Mouse (Mus musculus): Measurements from ENCODE around the gene Kremen2. TPM values are rescaled to one million over a fixed set of nuclear protein-coding genes. Genes with fewer than 3 reads are reported as not detected.

Gene Kremen2
- total RNA-seq, 2 experiments from 2014 or later = not detected

GRCm38 (mm10) chr17:23734341-23734740, 11.3 kb downstream of the Kremen2 start:
- no peak for DNase-seq

- DNase-seq = no peak
Observed at GRCm38 (mm10) chr17:23730441-23730840, 15.2 kb downstream of the Kremen2 start.

GRCm38 (mm10) chr17:23726758-23727142, 18.9 kb downstream of the Kremen2 start:
- peak; percentile 82 to 88 for DNase-seq

GRCm38 (mm10) chr17:23725999-23726757, 19.5 kb downstream of the Kremen2 start, which contains the start of gene Pkmyt1:
TSS of gene Pkmyt1 (plus strand) at chr17:23726336.
- peak; percentile 97 to 99 for DNase-seq

- no peak for DNase-seq
Observed at GRCm38 (mm10) chr17:23725477-23725876, 20.2 kb downstream of the Kremen2 start.

- peak; percentile 37 to 45 for DNase-seq
Observed at GRCm38 (mm10) chr17:23722376-23723125, 23.1 kb downstream of the Kremen2 start, which contains the start of gene 1520401A03Rik. TSS of gene 1520401A03Rik (minus strand) at chr17:23722783.

GRCm38 (mm10) chr17:23721886-23722285, 23.7 kb downstream of the Kremen2 start:
- peak; percentile 62 to 63 for DNase-seq

- DNase-seq = no peak
Observed at GRCm38 (mm10) chr17:23719455-23719854, 26.2 kb downstream of the Kremen2 start.

GRCm38 (mm10) chr17:23717003-23717402, 28.6 kb downstream of the Kremen2 start:
- DNase-seq = no peak

- DNase-seq = peak; percentile 81 to 84
Observed at GRCm38 (mm10) chr17:23706212-23706611, 39.4 kb downstream of the Kremen2 start.

GRCm38 (mm10) chr17:23705525-23706104, 40.0 kb downstream of the Kremen2 start:
- DNase-seq = no peak

GRCm38 (mm10) chr17:23704741-23705140, 40.9 kb downstream of the Kremen2 start:
- no peak for DNase-seq

- no peak for DNase-seq
Observed at GRCm38 (mm10) chr17:23703301-23703700, 42.3 kb downstream of the Kremen2 start.

GRCm38 (mm10) chr17:23700079-23700478, 45.6 kb downstream of the Kremen2 start:
- DNase-seq = peak; percentile 95 to 96

GRCm38 (mm10) chr17:23699131-23700077, 46.2 kb downstream of the Kremen2 start:
- peak; percentile 68 to 71 for DNase-seq

GRCm38 (mm10) chr17:23695801-23696200, 49.8 kb downstream of the Kremen2 start:
- no peak for DNase-seq

GRCm38 (mm10) chr17:23694491-23694890, 51.1 kb downstream of the Kremen2 start:
- DNase-seq = no peak

Data from adrenal gland, postnatal 36 days (tissue).